Mouse (Mus musculus) midbrain, postnatal 0 days (tissue): ENCODE measurements around the gene Itgb1bp1. TPM values are rescaled to one million over a fixed set of nuclear protein-coding genes. Genes with fewer than 3 reads are reported as not detected.

Experiments
- ATAC-seq: fragments of 200-750 bp; cut with Nextera tagmentation; 2 replicates; pipeline ENCODE4 v1.8.0; 2017; ENCODE audit warnings: moderate number of reproducible peaks, mild to moderate bottlenecking, moderate TSS enrichment, moderate library complexity; ENCODE audit not compliant: low FRiP score
- DNase-seq: peaks from one replicate; pipeline ENCODE4 v3.0.0-alpha.2; 2015; ENCODE audit warnings: low spot score
- H3K27ac ChIP-seq: fragments of 300-500 bp; sonication (generic); 2 replicates; pipeline ENCODE4 v1.5.1; 2014; ENCODE audit warnings: low read depth, mild to moderate bottlenecking, low read length, mixed read lengths
- H3K27me3 ChIP-seq: fragments of 300-500 bp; sonication (generic); 2 replicates; pipeline ENCODE4 v1.6.1; 2014; ENCODE audit warnings: low read length, control low read depth, mixed read lengths; ENCODE audit not compliant: insufficient read depth
- H3K36me3 ChIP-seq: fragments of 300-500 bp; sonication (generic); 2 replicates; pipeline ENCODE4 v1.6.1; 2014; ENCODE audit warnings: low read length, control low read depth, mixed read lengths; ENCODE audit not compliant: insufficient read depth
- H3K4me1 ChIP-seq: fragments of 300-500 bp; sonication (generic); 2 replicates; pipeline ENCODE4 v1.6.1; 2014; ENCODE audit warnings: mild to moderate bottlenecking, control low read depth, antibody characterized with exemption, low read length, mixed read lengths; ENCODE audit not compliant: insufficient read depth
- H3K4me2 ChIP-seq: fragments of 300-500 bp; sonication (generic); 2 replicates; pipeline ENCODE4 v1.6.1; 2014; ENCODE audit warnings: low read depth, mild to moderate bottlenecking, low read length, mixed read lengths; ENCODE audit not compliant: poor library complexity, severe bottlenecking
- H3K4me3 ChIP-seq: fragments of 300-500 bp; sonication (generic); 2 replicates; pipeline ENCODE4 v1.5.1; 2014; ENCODE audit warnings: low read depth, mild to moderate bottlenecking, low read length, moderate library complexity
- H3K9ac ChIP-seq: fragments of 300-500 bp; sonication (generic); replicated peaks from 2 replicates; pipeline ENCODE4 v1.6.1; 2014; ENCODE audit warnings: mild to moderate bottlenecking, low read length, moderate library complexity, mixed read lengths; ENCODE audit not compliant: poor library complexity, severe bottlenecking
- H3K9me3 ChIP-seq: fragments of 300-500 bp; sonication (generic); 2 replicates; pipeline ENCODE4 v1.6.1; 2016; ENCODE audit warnings: low read length, control low read depth
- CTCF ChIP-seq: IDR thresholded peaks from 2 replicates; pipeline ENCODE4 v1.5.1; 2016; ENCODE audit warnings: antibody characterized with exemption, mild to moderate bottlenecking
- WGBS: fragments of 180-500 bp; shearing (Covaris S2); extraction: QIAGEN DNeasy Blood & Tissue Kit; methylation state at CpG from one replicate; pipeline ENCODE4 v1.1.7; 2014; 5-methylcytosine and 5-hydroxymethylcytosine counted together
- polyA plus RNA-seq: library from polyadenylated mRNA; unstranded; fragments of >200 nt; fragmentation: Nextera tagmentation; extraction: Ambion mirVana; gene quantifications from 2 replicates; pipeline ENCODE4 v1.2.1, GENCODE M21; 2015
- total RNA-seq: library from RNA; depleted of rRNA; stranded (reverse); fragments of >200 nt; gene quantifications from 2 replicates; pipeline ENCODE4 v1.2.3, GENCODE M21; 2014

The Itgb1bp1 gene
- total and polyA plus RNA-seq, 2 experiments from 2014 or later: 17.5 to 30.0 TPM

DNA sequence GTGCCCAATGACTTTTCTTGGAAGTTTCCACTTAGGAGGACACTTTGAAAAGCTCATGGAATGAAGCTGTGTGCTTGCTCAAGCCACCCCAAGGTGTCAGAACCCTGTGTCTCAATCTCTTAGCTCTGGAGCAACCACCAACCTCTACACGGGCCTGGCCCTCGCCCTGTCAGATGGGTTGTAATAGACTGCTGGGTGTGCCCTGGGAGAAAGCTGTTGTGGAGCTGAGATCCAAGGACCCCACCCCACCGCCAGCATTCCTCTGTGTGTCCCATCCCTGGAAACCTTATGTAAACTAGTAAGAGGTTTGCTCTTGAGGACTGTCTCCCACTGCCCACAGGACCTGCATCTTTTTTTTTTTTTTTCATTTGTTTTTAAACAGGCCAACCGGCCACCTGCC, 62.2 kb downstream of the Itgb1bp1 start:
- WGBS: 88% methylated on average over 4 of the region's 4 CpGs
- H3K4me3 ChIP-seq: no peak overlapping the region
- no peak for TF ChIP-seq CTCF
- no peak for ATAC-seq
- no peaks in the 10 kb centered on the region for H3K9me3 ChIP-seq
- H3K9ac ChIP-seq: no peak overlapping the region
- DNase-seq: no peak
- H3K36me3 ChIP-seq: peaks cover 8% of the 10 kb centered on the region
- H3K4me2 ChIP-seq: no peak overlapping the region
- H3K4me1 ChIP-seq: no peaks in the 10 kb centered on the region
- no peak overlapping the region for H3K27ac ChIP-seq
- no peaks in the 10 kb centered on the region for H3K27me3 ChIP-seq

DNA sequence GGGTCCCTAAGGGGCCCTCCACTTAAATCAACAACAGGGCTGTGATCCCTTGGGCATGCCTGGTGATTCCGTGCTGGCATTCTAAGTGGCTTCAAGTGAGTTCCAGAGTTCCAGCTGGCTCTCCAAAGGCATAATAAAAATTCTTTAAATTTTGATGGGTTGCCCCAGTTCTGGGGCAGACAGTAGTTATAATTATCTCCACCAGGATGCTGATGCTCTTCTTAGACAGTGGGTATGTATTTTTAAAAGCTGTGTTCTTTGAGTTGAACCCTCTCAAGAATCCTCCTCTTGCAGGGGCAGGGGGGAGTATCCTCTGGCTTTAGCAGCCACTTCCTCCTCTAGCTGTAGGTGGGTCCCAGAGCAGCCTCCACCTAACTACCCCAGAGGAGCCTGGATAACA, 65.5 kb downstream of the Itgb1bp1 start:
- H3K9me3 ChIP-seq: no peaks in the 10 kb centered on the region
- H3K4me2 ChIP-seq: no peak overlapping the region
- H3K27me3 ChIP-seq: no peaks in the 10 kb centered on the region
- H3K27ac ChIP-seq: no peak overlapping the region
- H3K9ac ChIP-seq: no peak overlapping the region
- no peak for TF ChIP-seq CTCF
- ATAC-seq (no peak), DNase-seq (no peak)
- WGBS: 79% methylated on average over 1 of the region's 1 CpGs
- no peak overlapping the region for H3K4me3 ChIP-seq
- no peaks in the 10 kb centered on the region for H3K4me1 ChIP-seq
- H3K36me3 ChIP-seq: peaks cover 23% of the 10 kb centered on the region

DNA sequence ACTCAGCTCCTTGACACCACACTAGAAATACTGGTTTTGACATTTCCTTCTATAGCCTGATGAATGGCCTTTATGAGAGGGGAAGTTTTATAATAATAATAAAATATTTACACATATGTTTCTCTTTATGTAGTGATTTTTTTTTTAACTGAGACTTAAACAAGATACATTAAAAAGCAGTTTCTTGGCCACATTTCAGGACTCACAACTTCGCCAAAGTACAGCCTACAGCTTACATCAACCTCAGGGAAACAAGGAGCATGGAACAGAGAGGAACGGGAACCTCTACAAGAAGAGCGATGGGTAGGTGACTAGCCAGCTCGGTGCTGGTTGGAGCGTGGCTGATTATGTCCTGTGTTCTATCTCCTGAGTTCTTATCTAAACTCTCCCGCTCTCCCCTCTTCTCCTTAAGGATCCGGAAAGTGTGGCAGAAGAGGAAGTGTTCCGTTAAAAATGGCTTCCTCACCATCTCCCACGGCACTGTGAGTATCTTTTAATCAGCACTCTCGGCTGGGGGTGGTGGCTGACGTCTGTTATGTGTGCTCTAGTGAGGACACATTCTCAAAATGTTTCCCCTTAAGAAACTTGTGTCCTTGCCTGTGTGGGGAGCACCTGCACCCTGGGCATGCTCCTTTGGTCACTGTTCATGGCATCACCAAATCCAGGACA, 68.2 kb downstream of the Itgb1bp1 start:
- Histone ChIP-seq H3K4me2 (no peak overlapping the region), H3K4me1 (no peaks in the 10 kb centered on the region), H3K4me3 (no peak overlapping the region), H3K27me3 (no peaks in the 10 kb centered on the region), H3K36me3 (peaks cover 36% of the 10 kb centered on the region), H3K27ac (no peak overlapping the region), H3K9me3 (no peaks in the 10 kb centered on the region), H3K9ac (no peak overlapping the region)
- no peak for TF ChIP-seq CTCF
- ATAC-seq (no peak), DNase-seq (no peak)
- WGBS: 90% methylated on average over 9 of the region's 11 CpGs

DNA sequence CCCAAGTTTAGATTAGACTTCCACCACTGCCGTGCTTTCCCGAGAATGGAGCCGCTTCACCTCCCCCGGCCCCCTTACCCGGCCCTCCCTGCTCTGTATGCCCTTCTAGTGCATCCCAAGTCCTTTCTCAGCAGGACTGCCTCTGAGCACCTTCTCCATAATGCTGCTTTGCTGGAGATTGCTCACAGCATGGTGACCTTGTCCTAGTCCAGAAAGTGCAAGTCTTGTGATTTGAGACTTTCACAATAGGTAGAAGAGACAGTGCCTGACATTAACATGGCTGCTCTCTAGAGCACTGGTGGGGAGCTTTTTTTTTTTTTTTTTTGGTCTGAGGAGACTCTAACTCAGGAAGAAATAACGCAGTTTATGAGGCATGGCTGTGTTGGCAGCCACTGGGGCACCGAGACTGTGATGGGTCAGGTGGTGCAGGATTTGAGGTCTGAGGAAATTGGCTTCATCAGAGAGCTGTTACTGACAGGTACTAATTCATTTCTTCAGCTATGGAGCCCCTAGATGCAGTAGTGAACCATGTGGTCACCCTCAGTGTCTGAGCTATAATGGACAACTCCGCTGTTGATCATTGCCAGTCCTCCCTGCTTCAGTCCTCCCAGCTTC, 71.4 kb downstream of the Itgb1bp1 start:
- H3K9me3 ChIP-seq: no peaks in the 10 kb centered on the region
- no peaks in the 10 kb centered on the region for H3K4me1 ChIP-seq
- H3K4me2 ChIP-seq: no peak overlapping the region
- 93% methylated on average over 8 of the region's 8 CpGs for WGBS
- no peaks in the 10 kb centered on the region for H3K27me3 ChIP-seq
- no peak for TF ChIP-seq CTCF
- DNase-seq: no peak
- peaks cover 33% of the 10 kb centered on the region for H3K36me3 ChIP-seq
- no peak overlapping the region for H3K27ac ChIP-seq
- ATAC-seq: no peak
- H3K4me3 ChIP-seq: no peak overlapping the region
- H3K9ac ChIP-seq: no peak overlapping the region

DNA sequence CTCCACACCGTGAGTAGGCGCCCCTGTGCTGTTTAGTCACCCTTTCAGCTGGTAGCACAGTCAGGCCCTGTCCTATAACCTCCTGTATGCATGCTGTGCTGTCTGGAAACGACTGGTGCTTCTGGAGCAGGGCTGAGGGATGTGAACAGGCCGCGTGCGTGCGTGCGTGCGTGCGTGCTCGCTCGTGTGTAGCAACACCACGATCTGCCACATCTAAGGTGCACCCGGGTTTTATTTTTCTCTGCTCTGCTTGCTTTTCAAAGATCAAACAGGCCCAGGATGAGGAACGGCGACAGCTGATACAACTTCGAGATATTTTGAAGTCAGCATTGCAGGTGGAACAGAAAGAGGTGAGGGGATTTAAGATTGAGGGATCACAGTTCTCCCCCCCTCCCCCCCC, 73.2 kb downstream of the Itgb1bp1 start:
- Histone ChIP-seq H3K4me3 (no peak overlapping the region), H3K27me3 (no peaks in the 10 kb centered on the region), H3K27ac (no peak overlapping the region), H3K4me2 (no peak overlapping the region), H3K36me3 (peaks cover 28% of the 10 kb centered on the region), H3K9ac (no peak overlapping the region), H3K4me1 (no peaks in the 10 kb centered on the region), H3K9me3 (no peaks in the 10 kb centered on the region)
- ATAC-seq (no peak), DNase-seq (no peak)
- 85% methylated on average over 17 of the region's 17 CpGs for WGBS
- no peak for TF ChIP-seq CTCF

DNA sequence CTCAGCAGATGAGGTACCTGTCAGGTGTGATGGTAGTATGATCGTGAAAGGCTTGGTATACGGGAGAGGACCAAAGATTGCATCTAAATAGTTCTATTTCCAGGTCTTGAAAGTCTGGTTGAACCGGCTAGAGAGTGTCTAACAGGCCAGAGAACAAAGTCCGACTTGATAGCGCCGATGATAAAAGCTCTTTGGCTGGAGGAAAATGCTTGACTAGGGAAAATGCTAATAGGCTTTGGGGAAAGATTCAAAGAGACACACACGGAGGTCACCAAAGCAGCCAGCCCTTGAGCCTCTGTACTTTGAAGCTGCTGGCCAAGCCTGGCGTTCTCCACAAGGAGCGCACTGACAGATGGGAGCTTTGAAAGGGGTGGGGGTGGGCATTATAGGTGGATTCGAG, 76.8 kb downstream of the Itgb1bp1 start:
- Histone ChIP-seq H3K9me3 (no peaks in the 10 kb centered on the region), H3K9ac (no peak overlapping the region), H3K36me3 (peaks cover 33% of the 10 kb centered on the region), H3K4me1 (no peaks in the 10 kb centered on the region), H3K27me3 (no peaks in the 10 kb centered on the region), H3K4me3 (no peak overlapping the region), H3K4me2 (no peak overlapping the region), H3K27ac (no peak overlapping the region)
- TF ChIP-seq CTCF: no peak
- WGBS: 70% methylated on average over 10 of the region's 10 CpGs
- DNase-seq (no peak), ATAC-seq (no peak)
